Mouse (Mus musculus) heart, adult 2 months (tissue): Measurements from ENCODE around the gene Vps8.

Experiments
- CTCF ChIP-seq: fragments of 200-600 bp; IDR thresholded peaks from 2 replicates; pipeline ENCODE4 v1.8.1; 2022; ENCODE audit warnings: antibody characterized with exemption, mild to moderate bottlenecking, moderate library complexity
- EP300 ChIP-seq: fragments of 200-500 bp; IDR thresholded peaks from 2 replicates; pipeline ENCODE4 v1.6.1; 2011; ENCODE audit warnings: low read depth, low read length, control low read depth; ENCODE audit not compliant: insufficient read depth
- POLR2A ChIP-seq: fragments of 200-500 bp; IDR thresholded peaks from 2 replicates; pipeline ENCODE4 v1.6.1; 2011; ENCODE audit warnings: mild to moderate bottlenecking, low read depth, low read length, control low read depth; ENCODE audit not compliant: insufficient read depth

DNA sequence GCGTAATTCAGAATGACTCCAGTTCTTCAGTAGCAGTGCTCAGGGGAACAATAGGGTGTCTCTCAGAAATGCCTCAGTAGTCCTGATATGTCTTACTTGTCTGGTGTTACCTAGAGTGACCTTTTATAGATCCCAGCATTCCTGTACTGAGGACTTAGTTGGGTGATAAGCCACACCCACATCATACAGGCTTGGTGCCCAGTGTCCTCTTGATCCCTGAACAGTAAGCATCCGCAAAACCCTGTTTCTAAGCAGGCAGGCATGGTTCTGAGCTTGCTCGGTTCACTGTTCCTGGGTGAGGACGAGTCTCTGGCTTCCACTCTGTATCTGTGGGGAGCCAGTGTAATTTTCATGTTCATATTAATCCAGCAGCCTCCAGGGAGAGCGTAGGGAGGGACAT, 147.9 kb downstream of the Vps8 start:
- TF ChIP-seq CTCF (no peak), EP300 (no peak), POLR2A (no peak)
